Mouse (Mus musculus): ENCODE results near the gene Tfap2c.

Tfap2c gene
- long read RNA-seq, experiment 1, result 0 reads
- long read RNA-seq, experiment 2, result 0 reads

DNA sequence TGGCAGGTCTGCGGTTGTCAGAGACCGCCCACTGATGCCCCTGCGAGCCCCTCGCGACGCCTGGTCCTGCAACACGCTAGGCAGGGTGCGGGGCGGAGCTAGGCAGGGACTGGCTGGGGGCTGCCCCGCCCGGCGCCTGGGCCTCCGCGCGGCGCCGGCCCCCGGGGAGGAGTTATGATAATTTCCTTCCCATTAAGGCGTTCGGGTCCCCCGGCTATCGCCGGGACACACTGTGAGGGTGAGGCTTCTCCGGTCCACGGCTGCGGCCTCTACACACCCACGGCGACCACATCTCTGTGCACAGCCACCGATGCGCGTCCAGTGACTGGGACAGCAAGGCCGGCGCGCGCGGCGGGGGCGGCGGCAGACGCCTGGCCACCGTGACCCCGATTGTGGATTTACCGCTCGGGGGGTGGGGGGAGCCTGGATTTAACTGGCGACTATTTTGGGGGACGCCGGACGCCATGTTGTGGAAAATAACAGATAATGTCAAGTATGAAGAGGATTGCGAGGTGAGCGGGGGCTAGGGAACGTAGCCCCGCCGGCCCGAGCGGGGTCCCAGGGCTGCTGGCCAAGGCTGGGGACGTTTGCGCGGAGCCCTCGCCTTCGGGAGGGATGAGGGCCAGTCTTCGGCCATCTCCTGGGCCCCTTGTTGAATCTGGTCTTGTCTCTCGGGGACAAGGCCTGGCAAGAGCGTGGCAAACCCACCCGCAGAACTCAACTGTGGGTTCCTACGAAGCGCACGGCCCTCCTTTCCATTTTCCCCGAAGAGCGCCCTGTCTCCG lies at the start of gene Tfap2c:
Gene Tfap2c, plus strand, starts transcription at position 223 of the 785 bp plus-strand sequence.
- intact Hi-C loops (cut with DNase I), result loop anchor here (5.0 kb wide), 2 partner anchors 208 to 223 kb away; no protein-coding TSS in a partner anchor

DNA sequence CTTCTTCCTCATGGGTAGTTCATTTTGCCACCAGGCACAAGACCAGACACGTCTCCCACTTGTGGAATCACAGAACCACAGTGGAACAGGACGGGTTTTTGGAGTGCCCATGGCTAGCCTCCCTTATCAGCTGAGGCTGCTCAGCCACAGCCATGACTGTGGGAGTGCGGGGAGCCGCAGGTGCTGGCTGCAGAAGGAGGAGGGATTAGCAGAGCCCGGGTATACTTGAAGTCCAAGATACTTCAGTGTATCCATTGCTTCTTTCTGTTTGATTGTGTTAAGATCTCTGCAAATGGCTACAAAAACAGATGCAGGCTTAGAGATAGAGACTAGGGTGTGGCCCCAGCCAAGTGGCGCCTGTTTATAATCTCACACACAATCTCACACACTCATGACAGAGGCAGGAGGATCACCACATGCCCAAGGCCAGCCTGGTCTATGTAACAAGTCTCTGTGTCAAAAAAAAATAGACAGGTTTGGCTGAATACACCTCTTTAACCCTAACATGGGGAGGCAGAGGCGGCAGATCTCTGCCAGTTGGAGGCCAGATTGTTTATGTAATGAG lies 48.6 kb upstream of the Tfap2c start:
- intact Hi-C loops (cut with DNase I), result no loop called here

DNA sequence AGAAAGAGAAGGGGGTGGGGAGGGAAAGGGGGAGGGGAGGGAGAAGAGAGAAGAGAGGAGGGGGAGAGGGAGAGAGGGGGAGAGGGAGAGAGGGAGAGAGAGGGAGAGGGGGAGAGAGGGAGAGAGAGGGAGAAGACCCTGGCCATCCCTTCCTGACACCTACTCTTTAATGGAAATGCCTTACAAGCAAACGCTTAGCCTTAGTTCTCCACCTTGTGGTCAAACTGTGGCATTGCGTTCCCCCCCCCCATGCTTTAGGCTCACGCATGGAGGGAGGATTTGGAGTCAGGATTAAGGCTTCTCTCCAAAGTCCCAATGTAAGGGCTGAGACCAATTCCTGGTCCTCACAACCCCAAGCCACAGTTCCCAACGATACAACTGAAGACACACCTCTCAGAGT lies 48.1 kb upstream of the Tfap2c start:
- intact Hi-C loops (cut with DNase I), result no loop called here

DNA sequence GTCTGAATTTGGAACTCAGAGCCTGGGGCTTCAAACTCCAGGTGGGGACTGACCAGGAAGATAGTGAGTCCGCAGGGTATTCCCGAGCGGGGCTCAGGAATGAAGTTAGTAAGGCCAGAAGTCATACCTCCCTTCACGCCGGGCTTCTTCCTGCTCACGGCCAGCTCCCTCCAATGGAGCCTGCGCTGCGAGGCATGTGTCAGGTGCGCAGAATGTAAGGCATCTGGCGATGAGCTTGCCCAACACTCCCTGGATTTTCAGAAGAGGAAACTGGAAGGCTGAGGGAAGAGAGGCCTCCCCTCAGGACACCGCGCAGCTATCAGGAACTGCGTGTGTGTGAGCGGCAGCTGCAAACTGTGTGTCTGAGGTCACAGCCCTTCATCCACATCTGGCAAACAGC lies 47.2 kb upstream of the Tfap2c start:
- intact Hi-C loops (cut with DNase I), result no loop called here

DNA sequence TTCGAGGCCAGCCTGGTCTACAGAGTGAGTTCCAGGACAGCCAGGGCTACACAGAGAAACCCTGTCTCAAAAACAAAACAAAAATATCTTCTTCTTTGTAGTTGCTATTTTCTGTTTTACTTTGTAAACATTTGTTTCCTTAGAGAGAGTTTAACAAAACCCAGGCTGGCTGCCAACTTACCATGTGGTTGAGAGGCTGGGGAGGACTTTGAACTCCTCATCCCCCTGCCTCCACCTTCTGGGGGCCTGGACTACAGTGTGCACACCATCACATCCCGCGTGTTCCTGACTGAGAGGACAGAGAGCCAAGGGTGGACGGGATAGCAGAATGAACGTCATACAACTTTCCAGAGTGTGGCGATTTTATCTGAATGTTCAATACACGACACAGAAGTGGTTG lies 43.3 kb upstream of the Tfap2c start:
- intact Hi-C loops (cut with DNase I), result no loop called here

DNA sequence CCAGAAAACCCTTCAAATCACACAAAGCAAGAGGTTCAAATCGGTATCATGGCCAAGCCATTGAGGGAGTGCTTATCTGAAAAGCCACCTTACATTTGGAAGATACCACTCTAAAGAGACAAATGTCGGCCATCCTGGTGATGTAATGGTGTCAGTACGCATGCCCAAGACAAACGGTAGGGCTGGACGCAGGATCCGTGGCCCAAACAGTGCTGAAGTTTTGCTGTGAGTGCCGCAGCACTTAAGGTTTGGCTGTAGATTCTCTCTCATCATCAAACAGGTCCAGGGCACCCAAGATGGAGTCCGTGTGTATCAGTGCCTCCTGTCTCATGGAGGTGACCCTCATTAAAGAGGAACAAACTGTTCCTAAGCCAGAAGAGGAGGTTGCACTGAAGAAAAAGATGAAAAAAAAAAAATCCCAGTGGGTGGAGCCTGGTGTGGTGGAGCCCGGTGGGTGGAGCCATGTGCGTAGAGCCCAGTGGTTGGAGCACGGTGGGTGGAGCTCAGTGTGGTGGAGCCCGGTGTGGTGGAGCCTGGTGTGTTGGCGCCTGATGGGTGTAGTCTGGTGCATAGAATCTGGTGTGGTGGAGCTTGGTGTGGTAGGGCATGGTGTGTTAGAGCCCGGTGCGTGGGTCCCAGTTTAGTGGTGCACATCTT lies 39.2 kb upstream of the Tfap2c start:
- intact Hi-C loops (cut with DNase I), result no loop called here

DNA sequence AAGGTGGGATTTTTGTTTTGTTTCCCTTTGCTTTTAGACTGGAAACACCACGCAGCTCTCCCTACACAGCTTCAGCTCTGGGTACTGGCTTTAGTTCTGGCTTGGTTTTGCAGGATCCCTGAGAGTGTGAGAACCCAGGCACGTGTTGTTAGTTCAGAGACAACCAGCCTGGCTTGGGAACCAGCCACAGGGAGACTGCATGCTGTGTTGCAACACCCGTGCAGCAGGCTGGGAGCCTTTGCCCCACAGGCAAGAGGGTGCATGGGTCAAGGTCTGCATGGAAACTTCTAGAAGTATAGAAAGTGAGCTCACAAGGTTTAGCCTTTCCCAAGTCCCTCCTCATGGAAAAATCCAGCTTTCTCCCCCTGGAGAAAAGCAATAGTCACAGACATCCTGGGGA lies 38.5 kb upstream of the Tfap2c start:
- intact Hi-C loops (cut with DNase I), result no loop called here

DNA sequence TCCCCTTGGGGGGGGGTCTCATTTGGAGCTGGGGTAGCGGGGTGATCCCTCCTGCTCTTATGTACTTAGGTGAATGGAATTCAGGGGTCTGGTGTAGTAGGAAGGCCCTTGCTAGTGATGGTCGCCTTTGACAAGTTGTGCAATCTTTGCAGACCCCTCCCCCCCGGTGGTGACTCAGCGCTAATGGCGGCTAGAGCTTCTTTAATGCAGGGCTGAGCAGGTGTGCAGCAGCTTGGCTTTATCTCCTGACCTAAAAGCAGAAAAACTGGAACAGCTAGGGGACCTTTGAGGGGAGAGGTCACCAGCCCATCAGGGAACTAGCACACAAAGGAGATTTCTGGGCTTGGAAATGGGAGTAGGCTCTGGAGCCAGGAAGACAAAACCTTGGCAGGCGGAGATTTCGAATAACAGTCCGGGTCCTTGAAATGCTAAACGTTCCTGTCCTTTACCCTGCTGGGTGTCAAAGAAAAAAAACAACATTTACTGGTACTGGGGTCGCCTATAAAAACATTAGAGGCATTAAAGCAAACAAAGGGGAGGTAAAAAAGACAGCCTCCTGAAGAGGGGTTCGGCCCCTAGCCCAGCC lies 32.9 kb upstream of the Tfap2c start:
- intact Hi-C loops (cut with DNase I), result no loop called here

DNA sequence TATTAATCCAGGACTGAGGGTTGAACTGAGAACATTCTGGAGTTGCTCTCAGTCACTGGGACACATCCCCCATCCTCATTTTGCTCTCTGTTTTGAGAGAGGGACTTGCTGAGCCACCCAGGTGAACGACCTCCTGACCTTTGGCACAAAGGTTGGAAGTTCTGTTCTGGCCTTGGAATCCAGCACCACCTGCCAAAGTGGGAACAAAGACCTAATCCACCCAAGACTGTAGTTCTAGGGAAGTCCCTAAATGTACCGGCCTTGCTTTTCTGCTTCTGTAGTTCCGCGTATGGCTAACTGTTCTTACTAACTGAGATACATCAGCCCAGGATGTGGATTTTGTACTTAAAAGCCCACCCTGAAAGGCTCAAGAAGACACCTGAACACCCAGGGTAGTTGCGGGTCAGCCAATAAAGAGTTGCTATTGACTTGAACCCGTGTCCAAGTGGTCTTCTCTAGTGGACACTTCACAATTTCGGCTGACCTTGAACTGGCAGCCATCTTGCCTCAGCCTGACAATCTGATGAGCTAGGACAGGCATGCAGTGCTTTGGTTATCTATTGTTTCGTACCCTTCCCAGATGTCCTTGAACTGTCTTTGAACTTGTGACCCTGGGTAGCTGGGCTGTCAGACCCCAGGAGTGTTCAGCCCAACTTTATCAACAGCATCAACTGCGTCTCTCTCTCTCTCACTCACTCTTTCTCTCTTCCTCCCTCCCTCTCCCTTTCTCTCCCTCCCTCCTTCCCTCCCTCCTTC lies 28.6 kb upstream of the Tfap2c start:
- intact Hi-C loops (cut with DNase I), result no loop called here

DNA sequence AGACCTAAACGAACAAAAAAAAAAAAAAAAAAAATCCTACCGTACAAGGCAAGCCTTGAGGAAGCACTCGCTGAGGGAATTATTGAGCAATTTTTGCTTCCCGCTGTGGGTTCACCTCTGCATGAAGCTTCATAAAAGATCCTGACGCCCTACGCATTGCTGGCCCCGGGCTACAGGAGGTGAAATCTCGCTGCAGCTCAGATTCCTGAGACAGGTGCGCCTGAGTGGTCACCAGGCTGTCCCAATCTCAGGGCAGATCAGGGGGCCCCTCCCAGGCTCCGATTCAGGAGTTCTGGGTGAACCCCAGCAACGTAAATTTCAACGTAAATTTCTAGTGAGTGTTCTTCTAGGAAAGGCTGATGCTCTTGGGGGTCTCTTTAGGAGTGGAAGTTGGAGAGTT lies 26.9 kb upstream of the Tfap2c start:
- intact Hi-C loops (cut with DNase I), result no loop called here

DNA sequence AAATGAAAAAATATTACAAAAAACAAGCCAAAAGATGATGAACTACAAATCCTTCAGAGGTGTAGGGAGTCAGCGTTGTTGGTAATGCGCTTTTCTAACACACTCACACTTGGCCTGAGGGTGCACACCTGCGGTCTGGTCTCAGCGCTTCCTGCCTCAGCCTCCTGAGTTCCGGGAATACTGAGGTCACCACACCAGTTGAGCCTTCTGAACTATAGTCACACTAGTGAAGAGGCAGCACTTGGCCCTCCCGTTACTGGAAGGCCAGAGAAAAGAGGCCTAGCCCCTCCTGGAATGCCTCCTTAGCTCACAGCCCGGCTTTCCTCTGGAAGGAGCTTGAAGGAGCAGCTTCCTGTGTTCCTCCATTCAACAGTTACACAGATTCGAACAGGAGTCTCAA lies 22.2 kb upstream of the Tfap2c start:
- intact Hi-C loops (cut with DNase I), result no loop called here

DNA sequence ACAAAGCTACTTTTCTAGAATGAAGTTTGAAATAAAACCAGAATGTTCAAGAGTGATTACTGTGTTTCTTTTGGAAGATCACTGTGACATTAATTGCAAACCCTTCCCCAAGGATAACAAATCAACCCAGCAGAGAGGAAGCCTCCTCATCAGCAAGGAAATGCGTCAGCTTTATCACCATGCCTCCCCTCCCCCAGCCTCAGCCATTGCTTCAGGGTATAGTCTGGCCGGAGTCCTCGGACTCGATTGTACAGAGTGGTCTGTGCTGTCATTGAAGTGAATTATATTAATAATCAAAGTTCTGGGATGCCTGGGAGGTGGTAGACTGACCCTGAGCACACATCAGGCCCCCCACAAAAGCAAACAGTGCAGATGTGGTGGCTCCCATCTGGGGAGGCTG lies 5.4 kb upstream of the Tfap2c start:
- intact Hi-C loops (cut with DNase I), result no loop called here

DNA sequence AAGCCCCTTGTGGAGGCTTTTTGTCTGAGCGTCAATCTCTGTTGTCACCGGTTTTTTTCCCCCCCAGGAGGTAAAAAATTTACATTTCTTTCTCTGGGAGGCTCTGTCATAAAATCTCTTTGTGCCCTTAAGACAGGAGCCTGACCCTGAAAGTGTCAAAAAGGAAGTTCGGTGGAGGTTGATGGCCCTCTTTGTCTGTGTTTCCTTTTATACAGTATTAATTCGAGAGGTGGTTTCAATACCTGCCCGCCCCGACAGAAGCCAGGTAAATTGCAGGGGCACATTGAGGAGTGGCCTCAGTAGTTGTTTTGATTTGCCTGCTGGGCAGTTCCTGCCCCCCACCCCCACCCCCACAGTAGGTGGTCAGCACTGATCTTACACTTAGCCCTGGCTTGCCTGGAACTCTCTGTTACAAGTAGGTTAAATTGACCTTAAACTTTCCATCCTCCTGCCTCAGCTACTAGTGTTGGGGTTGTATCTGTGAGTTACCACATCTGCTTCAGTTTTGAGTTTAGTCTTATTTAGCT lies 4.7 kb upstream of the Tfap2c start:
- intact Hi-C loops (cut with DNase I), result no loop called here

DNA sequence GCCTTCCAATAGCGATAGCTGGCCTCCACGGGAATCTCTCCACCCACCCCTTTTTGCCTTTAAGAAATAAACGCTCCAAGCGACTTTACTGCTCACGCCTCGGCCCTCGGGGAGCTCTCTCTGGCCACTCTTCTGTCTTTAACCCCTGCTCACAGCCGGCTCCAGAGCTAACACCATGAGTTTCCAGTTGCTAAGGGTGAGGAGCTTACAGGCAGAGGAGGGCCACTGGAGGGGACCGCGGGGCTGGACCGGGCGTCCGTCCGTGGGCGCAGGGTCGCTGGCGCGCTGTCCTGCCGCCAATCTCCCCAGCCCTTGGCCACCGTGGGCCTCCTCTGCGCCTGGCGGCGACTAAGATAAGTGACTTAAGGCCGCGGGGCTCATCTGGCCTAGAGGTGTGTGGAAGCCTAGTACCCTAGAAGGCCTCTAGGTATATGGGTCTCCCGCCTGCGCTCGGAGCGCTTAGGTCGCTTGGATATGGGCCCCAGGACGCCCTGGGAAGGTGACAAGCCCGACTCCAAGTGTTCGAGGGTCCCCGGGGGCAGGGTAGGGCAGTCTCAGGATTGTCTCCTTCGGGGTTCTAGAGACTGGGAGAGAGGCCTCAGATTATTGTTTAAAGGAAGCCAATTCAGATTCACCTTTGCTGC lies 3.7 kb upstream of the Tfap2c start:
- intact Hi-C loops (cut with DNase I), result no loop called here

DNA sequence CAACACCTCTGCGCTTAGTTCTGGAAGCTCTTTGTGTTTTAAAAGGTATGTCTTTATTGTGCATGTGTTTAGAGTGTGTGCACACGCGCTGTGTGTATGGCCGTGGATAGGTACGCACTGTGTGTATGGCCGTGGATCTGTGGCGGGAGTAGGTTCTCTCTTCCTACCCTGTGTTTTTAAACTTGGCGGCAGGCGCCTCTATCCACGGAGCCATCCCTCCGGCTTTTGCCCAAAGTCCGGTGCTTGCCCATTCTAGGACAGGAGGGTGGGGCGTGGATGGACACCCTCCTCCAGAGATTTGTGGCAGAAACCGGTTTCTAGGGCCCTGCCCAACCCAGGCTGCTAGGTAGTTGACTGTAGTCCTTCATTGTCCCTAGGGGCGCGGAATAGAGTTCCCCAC lies 2.8 kb upstream of the Tfap2c start:
- intact Hi-C loops (cut with DNase I), result no loop called here

DNA sequence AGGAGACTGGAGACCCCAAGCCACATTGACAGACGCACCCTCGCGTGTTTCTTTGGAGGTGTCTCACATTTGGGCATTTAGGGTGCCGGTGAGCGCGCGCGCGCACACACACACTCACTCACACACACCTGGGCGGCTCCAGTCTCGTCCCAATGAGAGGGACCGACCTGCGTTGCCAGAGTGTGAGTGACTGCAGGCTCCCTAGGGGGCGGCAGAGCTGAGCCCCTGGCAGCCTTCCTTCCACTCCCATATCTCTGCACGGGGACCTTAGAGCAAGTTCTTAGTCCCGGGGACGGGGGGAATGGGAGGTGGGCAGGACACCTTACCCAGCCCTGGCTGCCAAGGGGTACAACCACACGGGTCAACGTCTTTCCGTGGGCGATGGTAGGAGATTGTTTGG lies 2.3 kb upstream of the Tfap2c start:
- intact Hi-C loops (cut with DNase I), result no loop called here

DNA sequence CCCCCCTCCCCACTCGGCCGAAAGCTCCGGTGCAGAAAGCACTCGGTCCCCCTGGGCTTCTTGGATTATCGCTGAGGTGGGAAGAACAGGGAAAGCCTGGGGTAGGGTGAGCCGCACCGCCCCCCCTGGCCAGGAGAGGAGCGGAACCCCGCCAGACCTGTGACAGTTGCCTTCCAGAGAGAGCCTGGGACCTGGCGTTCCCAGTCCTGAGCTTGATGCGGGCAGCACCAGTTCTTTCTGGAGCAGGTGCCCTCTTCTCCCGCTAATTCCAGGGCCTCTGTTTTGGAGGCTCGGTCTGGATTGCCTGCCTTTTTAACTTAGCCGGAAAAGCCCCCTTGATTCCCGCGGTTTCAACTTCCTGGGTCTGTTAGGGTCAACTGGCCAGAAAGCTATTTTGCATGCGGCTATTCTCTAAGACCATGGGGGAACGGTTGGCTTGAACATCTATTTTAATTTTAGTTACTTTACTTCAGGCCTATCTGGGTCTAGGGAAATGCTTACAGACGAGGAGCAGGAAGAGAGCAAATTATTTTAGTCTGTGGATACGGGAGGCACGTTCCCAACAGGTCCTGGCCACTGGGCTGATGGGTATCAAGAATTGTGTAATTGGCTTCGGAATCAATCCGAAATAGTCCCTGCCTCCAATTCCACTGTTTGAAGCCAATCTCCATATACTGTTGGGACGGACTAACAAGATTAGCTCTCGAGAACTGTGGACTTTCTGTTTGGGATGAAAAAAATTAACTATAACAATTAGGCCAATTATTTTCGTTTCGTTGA lies 1.4 kb upstream of the Tfap2c start:
- intact Hi-C loops (cut with DNase I), result no loop called here

DNA sequence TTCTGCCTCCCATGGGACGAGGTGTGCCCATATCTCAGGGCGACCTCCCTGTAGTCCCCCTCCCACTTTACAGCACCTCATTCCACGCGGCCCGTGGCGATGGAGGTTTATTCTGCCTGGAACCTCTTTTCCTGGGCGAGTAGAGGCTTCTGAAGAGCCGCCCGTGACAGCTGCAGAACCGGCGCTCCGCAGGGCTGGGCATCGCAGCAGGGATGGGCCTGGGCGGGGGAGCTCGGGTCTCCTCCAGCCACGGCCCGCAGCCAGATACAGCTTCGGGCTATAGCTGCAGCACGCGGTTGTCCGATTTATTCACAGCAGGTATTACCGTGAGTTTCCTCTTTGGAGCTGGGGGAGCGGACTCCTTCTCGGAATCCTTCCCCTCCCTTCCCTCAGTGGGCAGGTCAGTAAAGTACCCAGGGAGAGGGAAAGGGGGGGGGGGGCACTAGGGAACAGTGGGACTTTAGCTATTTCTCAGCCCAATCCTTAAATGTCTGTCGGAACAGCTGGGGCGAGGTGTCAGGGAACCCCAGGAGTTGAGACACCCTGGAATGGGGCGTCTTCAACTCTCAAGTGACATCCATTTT lies 629 bp upstream of the Tfap2c start:
- intact Hi-C loops (cut with DNase I), result no loop called here

DNA sequence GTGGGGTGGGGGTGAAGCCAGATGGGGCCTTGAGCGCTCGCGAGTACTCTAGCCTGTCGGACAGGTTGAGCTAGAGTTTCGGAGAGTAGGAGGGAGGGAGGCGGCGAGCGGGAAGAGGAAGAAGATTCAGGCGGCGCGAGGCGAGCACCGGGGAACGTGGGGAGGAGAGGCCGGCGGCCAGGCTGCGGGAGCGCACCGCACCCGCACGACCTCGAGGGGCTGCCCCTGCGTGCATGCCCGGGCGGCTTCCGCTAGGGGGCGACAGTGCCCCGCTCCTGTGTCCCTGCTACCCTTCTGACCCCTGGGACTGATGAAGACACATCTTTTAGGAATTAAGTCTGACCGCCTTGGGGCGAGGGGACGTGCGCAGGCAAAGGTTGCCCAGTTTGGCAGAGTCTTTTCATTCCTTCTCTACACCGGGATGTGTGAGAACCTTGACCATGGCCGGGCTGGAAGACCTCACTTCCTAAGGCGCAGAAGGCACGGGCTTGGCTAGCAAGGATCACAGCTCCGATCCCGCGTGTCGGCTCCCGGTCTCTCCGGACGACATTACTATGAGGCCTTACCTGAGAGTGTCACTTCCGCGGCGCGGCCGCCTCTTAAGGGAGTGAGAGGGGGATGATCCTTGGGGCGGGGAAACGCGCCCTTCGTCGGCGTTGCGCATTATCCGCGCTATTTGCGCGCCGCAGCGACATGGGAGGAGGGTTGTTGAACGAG lies 1.1 kb downstream of the Tfap2c start:
- intact Hi-C loops (cut with DNase I), result loop anchor here (5.0 kb wide), 2 partner anchors 207 to 222 kb away; no protein-coding TSS in a partner anchor
